In the genomic region with DNA sequence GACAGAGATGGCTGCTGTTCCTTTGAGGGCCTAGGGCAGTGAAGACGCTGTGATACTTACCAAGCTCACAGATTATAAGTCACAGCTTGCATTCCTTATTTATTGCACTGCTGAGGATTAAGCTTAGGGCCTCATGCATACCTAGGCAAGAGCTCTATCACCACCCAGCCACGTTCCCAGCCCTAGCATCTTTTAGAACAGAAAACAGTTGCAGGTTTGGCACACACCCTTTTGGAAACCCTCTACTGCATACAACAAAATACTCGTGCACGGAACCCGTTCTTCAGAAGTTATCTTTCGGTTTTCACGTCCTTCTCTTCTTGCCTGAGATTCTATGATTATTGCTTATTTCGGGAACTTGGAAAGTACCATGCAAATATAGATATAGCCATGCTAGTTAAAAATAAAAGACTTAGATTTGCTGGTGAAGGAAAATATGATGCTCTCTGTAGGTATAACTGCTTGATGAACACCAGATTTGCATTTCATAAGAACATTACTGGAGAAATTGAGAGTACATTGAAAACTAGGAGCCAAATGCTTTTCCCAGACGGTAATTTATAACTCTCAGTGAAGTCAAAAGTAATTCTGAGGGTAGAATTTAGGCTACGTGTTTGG, we compare ENCODE assay signal across 35 mouse cellular contexts.
"Had no signal": no experiment of that assay in that cellular context is flagged by ENCODE, and none has a peak within 500 bp of the region (broad histone marks: within the 10 kb centered on the region; RNA-seq: fewer than 3 reads in every experiment).

No protein-coding gene starts in this region.

- H3K27ac ChIP-seq: heart, embryonic 13.5 days; heart, embryonic 15.5 days; hindbrain, embryonic 10.5 days; hindbrain, embryonic 12.5 days; hindbrain, embryonic 13.5 days; hindbrain, embryonic 14.5 days; hindbrain, embryonic 15.5 days; hindbrain, postnatal 0 days; intestine, embryonic 15.5 days; kidney, embryonic 15.5 days; kidney, postnatal 0 days; layer of hippocampus, adult 2 months; left cerebral cortex, adult 2 months had no signal

- H3K9me3 ChIP-seq: heart, embryonic 12.5 days; heart, embryonic 13.5 days; heart, embryonic 15.5 days; hindbrain, embryonic 10.5 days; hindbrain, embryonic 12.5 days; hindbrain, embryonic 13.5 days; hindbrain, embryonic 15.5 days; intestine, embryonic 15.5 days; kidney, embryonic 15.5 days had no signal

- H3K4me3 ChIP-seq: heart, embryonic 12.5 days; heart, embryonic 13.5 days; heart, embryonic 15.5 days; hindbrain, embryonic 10.5 days; hindbrain, embryonic 12.5 days; hindbrain, embryonic 13.5 days; hindbrain, embryonic 15.5 days; intestine, embryonic 15.5 days; kidney, embryonic 15.5 days; layer of hippocampus, adult 2 months; left cerebral cortex, adult 2 months had no signal

- H3K4me2 ChIP-seq: heart, embryonic 11.5 days; heart, embryonic 12.5 days; heart, embryonic 13.5 days; heart, embryonic 15.5 days; hindbrain, embryonic 12.5 days; hindbrain, embryonic 13.5 days; hindbrain, embryonic 14.5 days; hindbrain, embryonic 15.5 days; intestine, embryonic 15.5 days; kidney, embryonic 15.5 days had no signal

- DNase-seq: heart, postnatal 10 days; heart, postnatal 14 days; heart, postnatal 36 days; heart, postnatal 4 days; kidney, adult 11 months; kidney, adult 18-20 months; kidney, adult 2 months; kidney, adult 8-10 months; kidney, adult 9 months; kidney, postnatal 10 days; kidney, postnatal 14 days; kidney, postnatal 25 days; kidney, postnatal 36 days; kidney, postnatal 4 days; layer of hippocampus, adult 9-11 months; layer of hippocampus, postnatal 36 days had no signal

- H3K4me1 ChIP-seq: heart, embryonic 12.5 days; heart, embryonic 13.5 days; heart, embryonic 15.5 days; hindbrain, embryonic 10.5 days; hindbrain, embryonic 12.5 days; hindbrain, embryonic 13.5 days; hindbrain, embryonic 15.5 days; intestine, embryonic 15.5 days; kidney, embryonic 15.5 days had no signal

- H3K36me3 ChIP-seq: heart, embryonic 12.5 days; heart, embryonic 13.5 days; heart, embryonic 15.5 days; hindbrain, embryonic 10.5 days; hindbrain, embryonic 12.5 days; hindbrain, embryonic 13.5 days; hindbrain, embryonic 15.5 days; intestine, embryonic 15.5 days; kidney, embryonic 15.5 days had no signal

- ATAC-seq: hindbrain, embryonic 16.5 days; hindbrain, postnatal 0 days; inflammation-experienced regulatory T-cells, adult 6 months; intestine, embryonic 15.5 days; intestine, embryonic 16.5 days; intestine, postnatal 0 days had no signal

- H3K27me3 ChIP-seq: heart, embryonic 12.5 days; heart, embryonic 13.5 days; heart, embryonic 15.5 days; hindbrain, embryonic 12.5 days; hindbrain, embryonic 13.5 days; hindbrain, embryonic 15.5 days; intestine, embryonic 15.5 days; kidney, embryonic 15.5 days had no signal

- H3K9ac ChIP-seq: heart, embryonic 12.5 days; heart, embryonic 13.5 days; heart, embryonic 15.5 days; hindbrain, embryonic 12.5 days; hindbrain, embryonic 13.5 days; hindbrain, embryonic 14.5 days; hindbrain, embryonic 15.5 days; intestine, embryonic 15.5 days; kidney, embryonic 15.5 days had no signal
